Mouse (Mus musculus) heart, embryonic 11.5 days (tissue): ENCODE measurements at regions not wholly inside any gene's neighbourhood (a gene's known extent, or its start where the extent isn't known, plus 50 kb on each side); places are given as distances from the start of the nearest gene placed in this dataset.

Source experiments
- ATAC-seq: fragments of 200-750 bp; cut with Nextera tagmentation; replicated peaks from 2 replicates; pipeline ENCODE4 v1.8.0; 2017; ENCODE audit warnings: moderate library complexity; ENCODE audit not compliant: insufficient number of reproducible peaks, low FRiP score, low TSS enrichment
- H3K27ac ChIP-seq: fragments of 300-500 bp; sonication (generic); 2 replicates; pipeline ENCODE4 v1.5.1; 2014; ENCODE audit warnings: mild to moderate bottlenecking, low read depth, low read length
- H3K27me3 ChIP-seq: fragments of 300-500 bp; sonication (generic); 2 replicates; pipeline ENCODE4 v1.6.1; 2014; ENCODE audit warnings: mild to moderate bottlenecking, low read length, mixed read lengths; ENCODE audit not compliant: control insufficient read depth, insufficient read depth
- H3K36me3 ChIP-seq: fragments of 300-500 bp; sonication (generic); 2 replicates; pipeline ENCODE4 v1.6.1; 2014; ENCODE audit warnings: mild to moderate bottlenecking, low read length, moderate library complexity, mixed read lengths; ENCODE audit not compliant: control insufficient read depth, insufficient read depth
- H3K4me1 ChIP-seq: fragments of 300-500 bp; sonication (generic); 2 replicates; pipeline ENCODE4 v1.6.1; 2014; ENCODE audit warnings: low read length; ENCODE audit not compliant: control insufficient read depth, insufficient read depth
- H3K4me2 ChIP-seq: fragments of 300-500 bp; sonication (generic); 2 replicates; pipeline ENCODE4 v1.6.1; 2014; ENCODE audit warnings: mild to moderate bottlenecking, moderate library complexity
- H3K4me3 ChIP-seq: fragments of 300-500 bp; sonication (generic); 2 replicates; pipeline ENCODE4 v1.5.1; 2014; ENCODE audit warnings: low read depth, low read length
- H3K9ac ChIP-seq: fragments of 300-500 bp; sonication (generic); 2 replicates; pipeline ENCODE4 v1.6.1; 2014; ENCODE audit warnings: mild to moderate bottlenecking, low read depth, low read length, moderate library complexity
- H3K9me3 ChIP-seq: fragments of 300-500 bp; sonication (generic); replicated peaks from 2 replicates; pipeline ENCODE4 v1.6.1; 2016; ENCODE audit warnings: low read length; ENCODE audit not compliant: control insufficient read depth
- WGBS: fragments of 180-500 bp; shearing (Covaris S2); extraction: QIAGEN DNeasy Blood & Tissue Kit; methylation state at CpG from one replicate; pipeline ENCODE4 v1.1.7; 2014; ENCODE audit not compliant: insufficient replicate concordance; 5-methylcytosine and 5-hydroxymethylcytosine counted together

DNA sequence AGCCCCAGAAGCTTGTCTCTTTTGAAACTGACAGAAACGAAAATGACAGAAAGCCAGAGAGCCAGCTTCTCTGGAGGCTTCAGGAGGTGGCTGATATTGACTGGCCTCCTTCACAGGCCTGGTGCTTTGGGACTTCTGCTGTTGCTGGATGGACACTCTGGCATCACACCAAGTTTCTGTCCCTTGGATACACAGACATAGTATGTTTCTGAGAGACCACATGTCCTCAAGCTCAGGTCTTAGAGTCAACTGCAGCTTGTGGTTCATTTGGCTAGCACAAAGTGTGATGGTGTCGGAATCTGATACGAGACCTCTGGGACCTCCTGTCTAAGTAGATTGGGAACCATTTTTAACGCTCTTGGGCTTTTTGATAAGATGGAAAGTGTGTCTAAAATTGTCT lies 502.0 kb downstream of the Sqor start:
- 65% methylated on average over 4 of the region's 4 CpGs for WGBS
- H3K9me3 ChIP-seq: no peaks in the 10 kb centered on the region
- H3K27ac ChIP-seq: no peak overlapping the region
- H3K4me2 ChIP-seq: no peak overlapping the region
- H3K4me1 ChIP-seq: no peaks in the 10 kb centered on the region
- no peak overlapping the region for H3K9ac ChIP-seq
- no peaks in the 10 kb centered on the region for H3K27me3 ChIP-seq
- H3K36me3 ChIP-seq: no peaks in the 10 kb centered on the region
- no peak for ATAC-seq
- H3K4me3 ChIP-seq: no peak overlapping the region

DNA sequence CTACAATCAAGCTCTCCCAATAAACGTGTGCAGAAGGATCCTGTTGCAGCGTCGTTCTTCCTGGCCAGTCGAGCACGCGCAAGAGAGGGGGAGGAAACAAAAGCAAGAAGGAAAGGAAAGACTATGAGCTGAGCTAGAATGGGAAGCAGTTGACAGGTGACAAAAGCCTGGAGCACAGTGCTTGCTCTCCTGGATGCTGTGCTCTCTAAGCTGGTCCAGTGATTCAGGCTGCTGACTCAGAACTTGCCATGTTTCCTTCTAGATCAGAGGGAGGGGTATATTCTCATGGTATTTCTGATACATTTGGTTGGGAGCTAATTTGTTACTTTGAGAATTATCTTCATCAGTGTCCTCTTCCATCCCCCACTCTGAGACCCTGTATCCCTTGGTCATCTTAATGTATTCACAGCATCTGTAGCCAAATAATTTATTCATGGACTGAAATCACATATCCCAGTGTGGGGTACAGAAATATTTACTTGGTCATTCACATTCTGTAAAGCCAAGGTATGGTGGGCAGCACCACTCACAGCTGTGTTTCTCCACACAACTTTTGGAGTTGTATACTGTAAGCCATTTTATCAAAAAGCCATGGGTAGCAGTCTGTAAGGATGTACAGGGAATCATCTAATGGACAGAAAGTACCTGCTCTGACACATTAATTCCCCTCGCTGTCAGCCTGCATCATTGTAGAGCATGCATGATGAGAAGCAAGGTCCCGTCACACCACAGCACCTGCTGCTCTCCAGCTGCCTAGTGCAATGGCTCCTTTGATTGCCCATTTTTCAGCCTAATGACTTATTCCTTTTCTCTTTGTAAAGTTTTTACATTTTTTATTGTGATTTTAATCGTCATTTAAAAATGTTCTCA lies 510.1 kb downstream of the Sqor start:
- H3K36me3 ChIP-seq: no peaks in the 10 kb centered on the region
- 75% methylated on average over 9 of the region's 9 CpGs for WGBS
- H3K27me3 ChIP-seq: no peaks in the 10 kb centered on the region
- 0 out of 2 replicates have a peak, but pooled peaks cover 3% of the 10 kb centered on the region for H3K4me1 ChIP-seq
- no peak overlapping the region for H3K27ac ChIP-seq
- no peak overlapping the region for H3K4me3 ChIP-seq
- H3K9me3 ChIP-seq: no peaks in the 10 kb centered on the region
- no peak for ATAC-seq
- no peak overlapping the region for H3K9ac ChIP-seq
- H3K4me2 ChIP-seq: no peak overlapping the region

DNA sequence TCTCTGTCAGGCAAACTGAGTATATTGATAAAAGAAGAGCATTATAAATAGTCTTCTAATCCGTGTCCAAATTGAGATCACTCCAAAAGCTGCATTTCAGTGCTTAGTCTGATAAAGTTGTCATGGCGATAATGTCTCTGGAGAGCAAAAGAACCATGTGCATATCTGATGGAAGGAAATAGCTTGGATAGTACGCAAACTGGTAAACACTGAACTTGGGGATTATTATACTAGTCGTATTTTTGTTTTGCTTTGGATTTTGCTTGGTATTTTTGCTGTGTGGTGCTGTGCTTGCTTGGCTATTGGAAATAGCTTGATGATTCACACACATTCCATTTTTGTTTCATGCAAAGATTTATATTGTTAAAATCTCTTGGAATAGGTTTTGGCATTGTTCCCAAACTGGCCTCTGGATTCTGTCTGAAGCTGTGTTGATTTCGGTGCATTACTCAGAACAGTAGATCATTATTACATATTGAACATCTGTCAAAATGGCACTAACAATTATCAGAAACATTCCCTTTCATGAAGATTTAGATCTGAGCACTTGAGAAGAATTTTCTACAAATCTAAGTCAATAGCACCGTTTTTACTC lies 510.8 kb downstream of the Sqor start:
- 55% methylated on average over 6 of the region's 6 CpGs for WGBS
- H3K27ac ChIP-seq: no peak overlapping the region
- H3K4me2 ChIP-seq: no peak overlapping the region
- no peaks in the 10 kb centered on the region for H3K27me3 ChIP-seq
- H3K36me3 ChIP-seq: no peaks in the 10 kb centered on the region
- no peak overlapping the region for H3K4me3 ChIP-seq
- H3K4me1 ChIP-seq: 0 out of 2 replicates have a peak, but pooled peaks cover 3% of the 10 kb centered on the region
- ATAC-seq: no peak
- no peaks in the 10 kb centered on the region for H3K9me3 ChIP-seq
- H3K9ac ChIP-seq: no peak overlapping the region

DNA sequence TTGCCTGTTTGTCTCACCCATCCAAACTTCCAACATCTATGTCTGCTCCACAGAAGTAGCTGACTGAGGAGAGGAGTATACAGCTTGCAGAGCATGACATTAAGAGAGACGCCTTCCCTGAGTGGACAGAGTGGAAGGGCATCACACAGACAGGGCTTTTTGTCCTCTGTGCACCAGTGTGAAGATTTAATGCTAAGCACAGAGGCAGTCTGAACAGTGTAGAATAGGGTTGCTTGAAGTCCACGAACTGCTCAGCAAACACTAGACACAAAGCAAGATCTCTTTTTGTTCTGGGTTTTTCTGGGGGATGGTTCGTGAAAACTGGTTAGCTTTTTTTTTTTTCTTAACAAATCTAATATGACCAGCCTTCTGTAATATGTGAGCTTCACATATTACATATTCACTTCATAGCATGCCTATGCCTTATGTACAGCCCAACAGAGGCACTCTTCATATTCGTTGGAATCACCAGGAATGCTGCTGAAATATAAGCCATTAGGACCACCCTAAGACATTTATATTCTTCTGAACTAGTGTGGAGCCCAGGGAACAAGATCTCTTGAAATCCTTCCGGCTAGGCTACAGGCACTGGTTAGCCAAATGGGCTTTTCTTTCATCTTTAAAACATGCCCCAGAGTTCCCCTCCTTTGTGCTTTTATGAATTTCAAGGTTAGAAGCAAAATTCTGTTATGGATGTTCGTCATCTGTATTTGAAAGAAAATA lies 546.7 kb downstream of the Sqor start:
- no peaks in the 10 kb centered on the region for H3K36me3 ChIP-seq
- H3K27me3 ChIP-seq: no peaks in the 10 kb centered on the region
- no peaks in the 10 kb centered on the region for H3K4me1 ChIP-seq
- no peak overlapping the region for H3K4me3 ChIP-seq
- ATAC-seq: no peak
- H3K4me2 ChIP-seq: no peak overlapping the region
- H3K9ac ChIP-seq: no peak overlapping the region
- H3K27ac ChIP-seq: no peak overlapping the region
- 65% methylated on average over 6 of the region's 6 CpGs for WGBS
- no peaks in the 10 kb centered on the region for H3K9me3 ChIP-seq

DNA sequence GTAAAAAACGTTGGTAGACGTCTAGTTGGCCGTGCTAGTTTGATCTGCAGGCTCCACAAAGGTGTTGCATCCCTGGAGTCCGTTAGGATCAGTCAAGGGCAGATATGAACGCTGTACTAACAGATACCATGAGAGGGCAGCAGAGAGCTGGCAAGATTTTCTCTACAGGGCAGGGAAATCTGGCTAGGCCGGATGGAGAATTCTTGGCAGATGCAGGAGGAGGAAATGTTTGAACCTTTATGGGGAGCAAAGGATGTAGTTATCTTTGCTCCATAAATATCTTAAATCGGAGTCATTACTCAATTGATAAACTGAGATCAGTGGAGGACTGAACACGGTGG lies 547.2 kb downstream of the Sqor start:
- H3K9ac ChIP-seq: no peak overlapping the region
- WGBS: 19% methylated on average over 8 of the region's 8 CpGs
- H3K36me3 ChIP-seq: no peaks in the 10 kb centered on the region
- no peaks in the 10 kb centered on the region for H3K27me3 ChIP-seq
- H3K4me3 ChIP-seq: no peak overlapping the region
- no peak overlapping the region for H3K27ac ChIP-seq
- no peak for ATAC-seq
- H3K4me2 ChIP-seq: no peak overlapping the region
- H3K4me1 ChIP-seq: no peaks in the 10 kb centered on the region
- no peaks in the 10 kb centered on the region for H3K9me3 ChIP-seq

DNA sequence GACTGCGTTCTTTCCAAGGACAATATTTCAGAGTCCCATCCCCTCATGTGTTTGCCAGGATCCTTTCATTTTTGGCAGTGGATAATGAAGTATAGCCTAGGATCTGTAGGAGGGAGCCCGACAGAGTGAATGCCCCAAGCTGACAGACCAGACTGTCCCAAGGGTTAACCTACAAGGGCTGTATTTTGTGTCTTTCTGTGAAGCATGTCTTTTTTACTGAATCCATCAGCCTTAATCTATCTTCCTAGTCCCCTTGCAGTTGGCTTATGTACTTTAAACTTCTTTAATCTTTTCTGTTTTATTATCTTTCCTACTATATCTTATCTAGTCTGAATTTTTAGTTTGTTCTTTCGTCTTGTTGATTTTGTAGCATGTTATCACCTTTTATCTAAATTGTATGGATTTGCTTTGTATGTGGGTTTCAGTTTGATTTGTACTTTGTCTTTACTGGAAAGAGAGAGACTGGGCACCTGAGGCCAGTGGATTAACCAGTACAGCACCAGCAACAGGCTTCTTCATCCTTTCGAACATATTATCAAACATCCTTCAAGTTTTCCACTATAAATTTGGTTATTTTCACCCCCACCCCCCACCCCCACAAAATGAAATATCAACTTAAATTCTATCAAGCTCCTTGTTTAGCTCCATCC lies 555.5 kb downstream of the Sqor start:
- Histone ChIP-seq H3K27me3 (no peaks in the 10 kb centered on the region), H3K4me1 (peaks cover 2% of the 10 kb centered on the region; the same call in 1 of the 2 replicates), H3K4me2 (no peak overlapping the region), H3K27ac (no peak overlapping the region), H3K4me3 (no peak overlapping the region), H3K36me3 (no peaks in the 10 kb centered on the region), H3K9me3 (no peaks in the 10 kb centered on the region), H3K9ac (no peak overlapping the region)
- no peak for ATAC-seq
- 71% methylated on average over 4 of the region's 4 CpGs for WGBS

DNA sequence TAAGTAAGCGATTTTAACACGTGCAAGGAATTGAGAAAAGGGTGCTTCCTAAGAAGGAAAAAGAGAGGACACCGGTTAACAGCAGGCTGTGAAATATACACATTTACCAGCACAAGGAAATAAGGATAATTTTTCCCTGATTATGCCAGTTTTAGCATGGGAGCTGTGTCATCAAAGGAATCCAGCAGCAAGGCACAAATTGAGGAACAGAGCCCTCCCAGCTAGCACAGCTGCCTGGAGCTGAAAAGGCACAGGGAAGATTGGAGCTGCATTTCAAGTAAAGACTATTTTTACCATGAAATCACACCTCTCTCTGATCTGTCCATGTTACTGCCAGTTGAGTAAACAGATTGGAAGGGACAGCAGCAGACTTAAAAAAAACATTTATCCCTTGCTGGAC lies 558.7 kb downstream of the Sqor start:
- Histone ChIP-seq H3K4me1 (peaks cover 2% of the 10 kb centered on the region; the same call in 1 of the 2 replicates), H3K4me3 (no peak overlapping the region), H3K27ac (peak overlapping the region; percentile 22; the same call in 1 of the 2 replicates), H3K9me3 (no peaks in the 10 kb centered on the region), H3K4me2 (no peak overlapping the region), H3K36me3 (no peaks in the 10 kb centered on the region), H3K9ac (no peak overlapping the region), H3K27me3 (no peaks in the 10 kb centered on the region)
- 60% methylated on average over 3 of the region's 3 CpGs for WGBS
- no peak for ATAC-seq

DNA sequence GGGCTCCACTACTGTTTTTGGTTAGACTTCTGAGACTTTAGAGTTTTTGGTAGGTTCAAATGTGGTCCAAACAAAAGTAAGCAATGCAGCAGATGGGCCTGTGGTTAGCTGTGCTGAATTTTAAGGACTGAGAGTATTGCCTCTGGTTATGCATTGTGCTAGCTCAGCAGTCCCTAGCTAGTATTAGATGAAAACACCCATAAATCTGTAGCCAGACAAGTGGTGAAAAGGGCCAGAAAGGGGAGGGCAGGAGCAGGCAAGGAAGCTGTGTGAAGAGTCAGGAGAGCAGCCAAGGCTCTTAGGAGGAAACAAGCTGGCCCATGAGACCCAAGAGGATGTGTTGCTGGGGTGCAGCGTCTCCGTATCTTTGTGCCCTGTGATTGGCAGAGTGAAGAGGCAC lies 559.9 kb downstream of the Sqor start:
- no peak for ATAC-seq
- Histone ChIP-seq H3K9ac (no peak overlapping the region), H3K27me3 (no peaks in the 10 kb centered on the region), H3K27ac (no peak overlapping the region), H3K4me3 (no peak overlapping the region), H3K36me3 (no peaks in the 10 kb centered on the region), H3K9me3 (no peaks in the 10 kb centered on the region), H3K4me1 (peaks cover 2% of the 10 kb centered on the region; the same call in 1 of the 2 replicates), H3K4me2 (no peak overlapping the region)
- 50% methylated on average over 2 of the region's 2 CpGs for whole genome bisulfite sequencing
